Mouse (Mus musculus): ENCODE results near the gene Mfge8.

Gene Mfge8

GRCm38 (mm10) chr7:79129883-79130282, 19.0 kb downstream of the Mfge8 start:
- DNase-seq (ENCODE audit: low read depth), result no peak

- no peak for DNase-seq (ENCODE audit: low read depth)
Observed at GRCm38 (mm10) chr7:79123465-79123864, 25.4 kb downstream of the Mfge8 start.

GRCm38 (mm10) chr7:79113848-79114247, 35.0 kb downstream of the Mfge8 start:
- DNase-seq (ENCODE audit: low read depth), result no peak

GRCm38 (mm10) chr7:79096492-79096891, 52.4 kb downstream of the Mfge8 start:
- DNase-seq (ENCODE audit: low read depth), result no peak

GRCm38 (mm10) chr7:79089111-79089510, 59.7 kb downstream of the Mfge8 start:
- DNase-seq (ENCODE audit: low read depth), result peak; percentile 12
